Mouse (Mus musculus) hindbrain, embryonic 11.5 days (tissue): ENCODE measurements at regions not wholly inside any gene's neighbourhood (a gene's known extent, or its start where the extent isn't known, plus 50 kb on each side); places are given as distances from the start of the nearest gene placed in this dataset.

Experiments
- ATAC-seq: fragments of 200-750 bp; cut with Nextera tagmentation; 2 replicates; pipeline ENCODE4 v1.8.0; 2017; ENCODE audit warnings: mild to moderate bottlenecking, moderate TSS enrichment, moderate library complexity; ENCODE audit not compliant: low FRiP score
- DNase-seq: peaks from one replicate; pipeline ENCODE4 v3.0.0-alpha.2; 2015; ENCODE audit warnings: low spot score
- H3K27ac ChIP-seq: fragments of 300-500 bp; sonication (generic); 2 replicates; pipeline ENCODE4 v1.5.1; 2014; ENCODE audit warnings: mild to moderate bottlenecking, low read depth, low read length
- H3K27me3 ChIP-seq: fragments of 300-500 bp; sonication (generic); 2 replicates; pipeline ENCODE4 v1.6.1; 2014; ENCODE audit warnings: mild to moderate bottlenecking, low read length, moderate library complexity, mixed read lengths; ENCODE audit not compliant: control insufficient read depth, insufficient read depth
- H3K36me3 ChIP-seq: fragments of 300-500 bp; sonication (generic); 2 replicates; pipeline ENCODE4 v1.6.1; 2014; ENCODE audit warnings: mild to moderate bottlenecking, low read length, moderate library complexity, mixed read lengths; ENCODE audit not compliant: control insufficient read depth, insufficient read depth
- H3K4me1 ChIP-seq: fragments of 300-500 bp; sonication (generic); replicated peaks from 2 replicates; pipeline ENCODE4 v1.6.1; 2014; ENCODE audit warnings: low read length, mixed read lengths; ENCODE audit not compliant: control insufficient read depth, insufficient read depth
- H3K4me2 ChIP-seq: fragments of 300-500 bp; sonication (generic); replicated peaks from 2 replicates; pipeline ENCODE4 v1.6.1; 2014; ENCODE audit warnings: mild to moderate bottlenecking, low read depth, low read length
- H3K4me3 ChIP-seq: fragments of 300-500 bp; sonication (generic); 2 replicates; pipeline ENCODE4 v1.5.1; 2014; ENCODE audit warnings: low read depth, low read length
- H3K9ac ChIP-seq: fragments of 300-500 bp; sonication (generic); 2 replicates; pipeline ENCODE4 v1.6.1; 2014; ENCODE audit warnings: low read depth, low read length
- H3K9me3 ChIP-seq: fragments of 300-500 bp; sonication (generic); 2 replicates; pipeline ENCODE4 v1.6.1; 2016; ENCODE audit warnings: low read length; ENCODE audit not compliant: control insufficient read depth
- WGBS: fragments of 180-500 bp; shearing (Covaris S2); extraction: QIAGEN DNeasy Blood & Tissue Kit; methylation state at CpG from one replicate; pipeline ENCODE4 v1.1.7; 2014; 5-methylcytosine and 5-hydroxymethylcytosine counted together

DNA sequence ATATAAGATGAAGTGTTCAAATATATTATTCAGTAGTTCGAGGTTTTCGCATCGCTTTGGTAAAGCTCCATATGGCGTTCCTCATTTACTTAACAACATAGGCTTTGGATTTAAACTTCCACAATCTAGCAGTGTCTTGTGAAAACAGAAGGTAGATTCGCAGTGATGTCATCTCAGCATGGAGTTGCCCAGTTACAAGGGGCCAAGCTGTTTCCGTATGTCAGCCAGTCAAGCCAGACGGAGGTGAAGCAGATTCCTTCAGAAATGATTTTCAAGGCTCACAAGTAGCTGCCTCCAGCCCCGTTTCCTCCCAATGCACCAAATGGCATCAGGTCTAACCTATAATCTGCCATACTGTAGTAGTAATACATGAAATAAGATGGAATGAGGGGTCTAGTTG, 224.6 kb downstream of the Rwdd3 start:
- DNase-seq (no peak), ATAC-seq (no peak)
- H3K27me3 ChIP-seq: no peaks in the 10 kb centered on the region
- H3K4me3 ChIP-seq: no peak overlapping the region
- H3K9ac ChIP-seq: no peak overlapping the region
- H3K36me3 ChIP-seq: no peaks in the 10 kb centered on the region
- no peak overlapping the region for H3K27ac ChIP-seq
- 88% methylated on average over 8 of the region's 8 CpGs for WGBS
- no peaks in the 10 kb centered on the region for H3K9me3 ChIP-seq
- H3K4me2 ChIP-seq: no peak overlapping the region
- no peaks in the 10 kb centered on the region for H3K4me1 ChIP-seq

GRCm38 (mm10) chr3:120934401-120934800, 237.1 kb downstream of the Rwdd3 start:
- DNase-seq (no peak), ATAC-seq (no peak)
- Histone ChIP-seq H3K4me1 (no peaks in the 10 kb centered on the region), H3K4me2 (no peak overlapping the region), H3K9ac (no peak overlapping the region), H3K27me3 (no peaks in the 10 kb centered on the region), H3K4me3 (no peak overlapping the region), H3K36me3 (no peaks in the 10 kb centered on the region), H3K27ac (no peak overlapping the region), H3K9me3 (no peaks in the 10 kb centered on the region)
- 91% methylated on average over 4 of the region's 4 CpGs for WGBS

DNA sequence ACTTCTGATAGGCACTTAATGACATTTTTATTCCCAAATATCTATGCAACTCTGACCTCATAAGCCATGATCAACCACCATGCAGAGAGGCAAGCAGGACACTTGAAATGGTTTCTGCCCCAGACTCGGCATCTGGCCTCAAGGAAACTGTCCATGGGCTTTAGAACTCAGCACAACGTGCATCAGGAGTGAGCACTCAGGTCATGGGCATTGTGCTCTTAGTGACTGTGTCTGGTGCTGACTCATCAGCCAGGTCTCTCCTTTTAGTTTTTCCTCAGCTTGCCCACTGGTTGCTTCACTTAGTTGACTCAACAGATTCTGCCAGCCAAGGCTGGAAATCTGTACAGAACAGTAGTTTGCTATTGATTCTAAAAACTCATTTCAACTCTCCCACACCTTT, 251.1 kb downstream of the Rwdd3 start:
- H3K4me2 ChIP-seq: no peak overlapping the region
- H3K4me3 ChIP-seq: no peak overlapping the region
- H3K9me3 ChIP-seq: no peaks in the 10 kb centered on the region
- no peak overlapping the region for H3K27ac ChIP-seq
- no peaks in the 10 kb centered on the region for H3K4me1 ChIP-seq
- ATAC-seq (no peak), DNase-seq (no peak)
- H3K36me3 ChIP-seq: no peaks in the 10 kb centered on the region
- no peak overlapping the region for H3K9ac ChIP-seq
- H3K27me3 ChIP-seq: no peaks in the 10 kb centered on the region
- whole genome bisulfite sequencing: 87% methylated on average over 2 of the region's 2 CpGs

GRCm38 (mm10) chr3:120898931-120899330, 272.6 kb downstream of the Rwdd3 start:
- Histone ChIP-seq H3K27me3 (no peaks in the 10 kb centered on the region), H3K4me2 (no peak overlapping the region), H3K4me1 (no peaks in the 10 kb centered on the region), H3K36me3 (no peaks in the 10 kb centered on the region), H3K27ac (no peak overlapping the region), H3K4me3 (no peak overlapping the region), H3K9me3 (no peaks in the 10 kb centered on the region), H3K9ac (no peak overlapping the region)
- DNase-seq (no peak), ATAC-seq (no peak)
- 88% methylated on average over 5 of the region's 5 CpGs for WGBS

- Histone ChIP-seq H3K4me1 (no peaks in the 10 kb centered on the region), H3K27me3 (no peaks in the 10 kb centered on the region), H3K27ac (no peak overlapping the region), H3K9me3 (no peaks in the 10 kb centered on the region), H3K4me3 (no peak overlapping the region), H3K36me3 (no peaks in the 10 kb centered on the region), H3K4me2 (no peak overlapping the region), H3K9ac (no peak overlapping the region)
- 81% methylated on average over 9 of the region's 9 CpGs for WGBS
- no peak for DNase-seq
- ATAC-seq: no peak
Observed at GRCm38 (mm10) chr3:120898258-120898657, 273.2 kb downstream of the Rwdd3 start.

DNA sequence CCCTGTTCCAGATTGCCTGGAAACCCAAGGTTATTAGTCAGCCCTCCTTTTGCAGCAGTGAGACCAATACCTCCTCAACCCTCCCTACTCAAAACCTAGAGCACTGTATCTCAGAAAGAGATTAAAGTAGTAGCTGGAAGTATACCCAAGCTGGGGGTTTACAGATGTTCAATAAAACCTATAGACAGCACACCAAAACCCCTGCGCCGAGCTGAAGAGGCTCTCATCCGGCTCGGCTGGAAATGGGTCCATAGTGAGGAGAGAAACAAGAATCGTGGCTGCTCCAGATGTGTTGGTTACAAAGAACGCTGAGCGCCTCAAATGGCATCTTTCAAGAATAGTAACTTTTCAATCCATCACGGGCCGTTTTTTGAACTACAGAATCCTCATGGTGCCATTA, 273.7 kb downstream of the Rwdd3 start:
- ATAC-seq (no peak), DNase-seq (no peak)
- Histone ChIP-seq H3K27ac (no peak overlapping the region), H3K4me1 (no peaks in the 10 kb centered on the region), H3K4me3 (no peak overlapping the region), H3K4me2 (no peak overlapping the region), H3K27me3 (no peaks in the 10 kb centered on the region), H3K36me3 (no peaks in the 10 kb centered on the region), H3K9ac (no peak overlapping the region), H3K9me3 (no peaks in the 10 kb centered on the region)
- WGBS: 93% methylated on average over 9 of the region's 9 CpGs

GRCm38 (mm10) chr3:120897221-120897620, 274.3 kb downstream of the Rwdd3 start:
- Histone ChIP-seq H3K9me3 (no peaks in the 10 kb centered on the region), H3K27ac (no peak overlapping the region)
- WGBS: 83% methylated on average over 12 of the region's 12 CpGs

DNA sequence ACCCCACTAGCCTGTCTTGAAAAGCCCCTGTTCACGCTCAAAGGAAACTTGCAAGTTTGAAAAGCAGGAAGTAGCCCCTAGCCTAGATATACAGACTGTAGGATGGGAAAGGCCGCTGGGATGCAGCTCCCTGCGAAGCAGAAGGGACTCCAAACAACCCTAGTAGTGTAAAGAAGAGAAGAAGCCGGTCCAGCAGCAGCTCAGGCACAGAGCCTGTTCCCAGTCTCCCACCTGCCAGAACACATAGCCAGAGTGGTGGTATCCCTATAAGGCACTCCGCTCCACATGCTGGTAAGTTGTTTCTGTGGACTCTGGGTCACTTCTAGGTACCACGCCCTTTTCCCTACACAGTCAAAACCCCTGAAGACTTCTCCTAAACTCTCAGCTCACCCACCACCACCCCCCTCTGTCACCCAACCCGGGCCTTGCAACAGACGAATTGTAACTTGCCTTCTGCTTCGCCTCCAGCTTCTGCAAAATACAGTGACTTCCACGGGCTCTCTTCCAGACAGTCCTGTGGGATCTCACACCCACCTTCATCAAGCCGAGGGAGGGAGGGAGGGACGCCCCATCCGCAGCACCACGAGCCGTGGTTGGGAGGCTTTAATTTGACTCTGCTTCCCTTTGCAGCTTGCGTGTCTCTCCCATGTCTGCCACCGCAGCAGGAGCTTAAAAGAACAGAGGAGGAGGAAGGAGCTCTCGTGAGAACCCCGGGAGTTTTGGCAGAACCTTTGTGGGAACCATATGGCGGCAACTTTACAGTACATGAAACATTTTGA, 285.2 kb downstream of the Rwdd3 start:
- ATAC-seq (no peak), DNase-seq (no peak)
- no peaks in the 10 kb centered on the region for H3K4me1 ChIP-seq
- H3K27me3 ChIP-seq: no peaks in the 10 kb centered on the region
- WGBS: 67% methylated on average over 20 of the region's 20 CpGs
- no peak overlapping the region for H3K27ac ChIP-seq
- H3K36me3 ChIP-seq: no peaks in the 10 kb centered on the region
- H3K4me3 ChIP-seq: no peak overlapping the region
- H3K9ac ChIP-seq: no peak overlapping the region
- no peak overlapping the region for H3K4me2 ChIP-seq
- no peaks in the 10 kb centered on the region for H3K9me3 ChIP-seq

More at GRCm38 (mm10) chr3:120897221-120897620, 274.3 kb downstream of the Rwdd3 start:
- no peak overlapping the region for H3K4me2 ChIP-seq
- no peak for ATAC-seq
- no peaks in the 10 kb centered on the region for H3K4me1 ChIP-seq
- no peak overlapping the region for H3K9ac ChIP-seq
- no peaks in the 10 kb centered on the region for H3K36me3 ChIP-seq
- no peaks in the 10 kb centered on the region for H3K27me3 ChIP-seq
- H3K4me3 ChIP-seq: no peak overlapping the region
- no peak for DNase-seq

DNA sequence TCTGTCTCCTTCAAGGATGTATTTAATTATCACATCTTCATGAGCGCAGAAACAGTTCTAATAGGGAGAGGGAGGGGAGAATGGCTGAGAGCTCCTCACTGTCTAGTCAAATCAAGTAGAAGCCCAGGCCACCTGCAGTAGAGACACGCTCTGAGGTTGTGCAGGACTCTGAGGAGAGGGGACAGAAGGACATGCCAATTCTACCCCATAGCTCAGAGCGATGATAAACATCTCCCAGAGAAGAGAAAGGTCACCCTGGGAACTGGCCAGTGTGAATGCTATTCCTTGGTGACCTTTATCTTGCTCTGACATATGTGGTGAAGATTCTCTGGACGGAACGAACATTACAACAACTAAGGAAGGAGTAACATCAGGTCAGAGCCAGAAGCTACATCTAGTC, 286.1 kb downstream of the Rwdd3 start:
- Histone ChIP-seq H3K27ac (no peak overlapping the region), H3K4me2 (no peak overlapping the region), H3K36me3 (no peaks in the 10 kb centered on the region), H3K9ac (no peak overlapping the region), H3K27me3 (no peaks in the 10 kb centered on the region), H3K9me3 (no peaks in the 10 kb centered on the region), H3K4me3 (no peak overlapping the region), H3K4me1 (no peaks in the 10 kb centered on the region)
- ATAC-seq (no peak), DNase-seq (no peak)
- 80% methylated on average over 5 of the region's 5 CpGs for WGBS
